ENCODE assay signal across 9 mouse cellular contexts in genomic region chr15:41162793-41163192, GRCm38 (mm10).
A peak's percentile ranks its signal among the peaks of the same experiment; 100 is the strongest.
DNase-seq lines count a peak whose midpoint lies in the region; ATAC-seq lines count a peak whose summit lies in the region.
"Had no signal": no experiment of that assay in that cellular context is flagged by ENCODE, and none has a peak within 500 bp of the region (broad histone marks: within the 10 kb centered on the region; RNA-seq: fewer than 3 reads in every experiment).

No protein-coding gene starts in this region.

- 0 out of 2 replicates have a peak, but pooled peaks have one; percentile 49 for ATAC-seq in lung, embryonic 16.5 days (ENCODE audit: low read depth)

- intact Hi-C loops in gastrocnemius, postnatal 14 days (cut with DNase I; ENCODE audit: low total_unique reads) = no loop called here

- H3K36me3 ChIP-seq in lung, embryonic 16.5 days (ENCODE audit: control insufficient read depth, insufficient read depth, low read length) = no peaks in the 10 kb centered on the region

- no peak overlapping the region for H3K4me3 ChIP-seq in lung, embryonic 16.5 days (ENCODE audit: low read length)

- 1% methylated on average over 8 of the region's 8 CpGs for WGBS in lung, embryonic 16.5 days

- H3K9ac ChIP-seq in lung, embryonic 16.5 days (ENCODE audit: low read length) = no peak overlapping the region

- no peak overlapping the region for H3K27ac ChIP-seq in lung, embryonic 16.5 days (ENCODE audit: low read length)
- H3K27ac ChIP-seq: macrophage had no signal

- no peaks in the 10 kb centered on the region for H3K9me3 ChIP-seq in lung, embryonic 16.5 days (ENCODE audit: control insufficient read depth, low read length)

- DNase-seq in adrenal gland, adult 18-20 months (ENCODE audit: low spot score in 2 of 2) = peak; percentile 18 to 25
- no peak for DNase-seq in adrenal gland, postnatal 4 days (ENCODE audit: low spot score in 2 of 2)
- DNase-seq in ES-CJ7 (ENCODE audit: low read depth, low spot score) = peak; percentile 74
- DNase-seq in cerebellum, postnatal 25 days = peak; percentile 51 to 73
- DNase-seq in gastrocnemius, postnatal 14 days = peak; percentile 15
- peak; percentile 50 to 68 for DNase-seq in kidney, postnatal 36 days
- peak; percentile 68 to 74 for DNase-seq in right cerebral cortex, postnatal 10 days (ENCODE audit: low spot score in 2 of 2)

- no peaks in the 10 kb centered on the region for H3K27me3 ChIP-seq in lung, embryonic 16.5 days (ENCODE audit: control insufficient read depth, insufficient read depth, low read depth, low read length)

- peak overlapping the region; percentile 28; the same call in 1 of the 2 replicates for H3K4me2 ChIP-seq in lung, embryonic 16.5 days (ENCODE audit: low read depth, low read length)

- peaks cover 2% of the 10 kb centered on the region; the same call in 1 of the 2 replicates for H3K4me1 ChIP-seq in lung, embryonic 16.5 days (replicated peaks; ENCODE audit: control insufficient read depth, insufficient read depth, low read length)

Comparison
In these comparisons a context has a peak if more than half of its experiments do, and no peak if none do; other contexts are left out.
1. DNase-seq: peak in adrenal gland, adult 18-20 months (2 of 2), ES-CJ7 (single experiment), cerebellum, postnatal 25 days (2 of 2), gastrocnemius, postnatal 14 days (single experiment), kidney, postnatal 36 days (2 of 2) and right cerebral cortex, postnatal 10 days (2 of 2); none in adrenal gland, postnatal 4 days (0 of 2).